8 mouse cellular contexts compared by ENCODE assay signal in the genomic region with DNA sequence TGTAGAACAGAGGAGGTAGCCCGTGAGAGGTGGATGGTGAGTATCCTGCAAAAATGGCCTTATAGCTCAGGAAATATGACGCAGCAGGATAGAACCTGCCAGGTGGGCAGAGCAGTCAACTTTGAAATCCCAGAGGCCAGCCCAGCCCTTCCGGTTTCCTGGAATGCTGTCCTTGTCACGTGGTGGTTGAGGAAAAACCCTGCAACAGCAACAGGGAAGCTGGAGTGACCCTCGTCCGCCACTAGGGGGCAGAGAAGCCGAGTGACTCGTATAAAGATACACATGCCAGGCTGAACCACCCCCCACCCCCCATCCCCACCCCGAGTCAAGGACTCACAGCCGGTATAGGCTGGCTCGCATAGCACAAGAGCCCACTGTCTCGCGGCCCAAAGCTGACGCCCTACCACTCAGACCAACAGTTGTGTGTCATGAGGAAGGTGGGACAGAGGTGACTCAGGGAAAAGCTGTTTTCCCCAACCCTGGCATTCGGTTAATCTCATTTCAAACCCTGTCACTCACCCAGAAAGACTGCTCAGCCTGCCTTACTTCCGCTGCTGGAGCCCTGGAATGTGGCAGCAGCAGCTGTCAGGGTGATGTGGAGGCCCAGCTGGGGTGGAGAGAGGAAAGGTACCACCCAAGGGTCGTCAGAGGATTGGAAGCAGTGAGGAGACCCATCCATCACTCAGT.
A peak's percentile ranks its signal among the peaks of the same experiment; 100 is the strongest.
DNase-seq lines count a peak whose midpoint lies in the region; ATAC-seq and TF ChIP-seq lines count a peak whose summit lies in the region.

No protein-coding gene starts in this region.

- intact Hi-C loops in heart, postnatal 10 days (cut with DNase I): loop anchor here (2.0 to 5.0 kb wide), 3 partner anchors 14 to 229 kb away; no protein-coding TSS in a partner anchor

- H3K27ac ChIP-seq in forebrain, embryonic 12.5 days: peak overlapping the region; percentile 42; the same call in 1 of the 2 replicates
- H3K27ac ChIP-seq in liver, embryonic 15.5 days (replicated peaks): no peak overlapping the region
- H3K27ac ChIP-seq in neural tube, embryonic 11.5 days (ENCODE audit: low read depth, low read length): no peak overlapping the region
- peak overlapping the region; percentile 59 for H3K27ac ChIP-seq in testis, adult 2 months (ENCODE audit: control insufficient read depth, insufficient read depth, low read depth, low read length)

- peak; percentile 91 for ATAC-seq in forebrain, embryonic 12.5 days (ENCODE audit: low FRiP score)
- ATAC-seq in liver, embryonic 15.5 days (ENCODE audit: insufficient read depth): peak; percentile 47
- peak; percentile 86 for ATAC-seq in neural tube, embryonic 11.5 days (ENCODE audit: insufficient read depth, low FRiP score, low TSS enrichment)

- peak; percentile 36 for DNase-seq in CD4-positive helper T cell, adult 2 months (ENCODE audit: low read depth, low spot score)
- peak; percentile 80 for DNase-seq in brain, adult 2 months (ENCODE audit: low read depth, low spot score)
- peak; percentile 93 to 95 for DNase-seq in heart, postnatal 10 days
- DNase-seq in kidney, postnatal 36 days: peak; percentile 94 to 95
- DNase-seq in neural tube, embryonic 11.5 days (ENCODE audit: low spot score): peak; percentile 87

- WGBS in forebrain, embryonic 12.5 days: 4% methylated on average over 17 of the region's 17 CpGs
- 3% methylated on average over 17 of the region's 17 CpGs for WGBS in liver, embryonic 15.5 days (ENCODE audit: insufficient replicate concordance)
- WGBS in neural tube, embryonic 11.5 days: 4% methylated on average over 17 of the region's 17 CpGs

- no peaks in the 10 kb centered on the region for H3K36me3 ChIP-seq in forebrain, embryonic 12.5 days (replicated peaks)
- H3K36me3 ChIP-seq in liver, embryonic 15.5 days (replicated peaks): no peaks in the 10 kb centered on the region
- no peaks in the 10 kb centered on the region for H3K36me3 ChIP-seq in neural tube, embryonic 11.5 days (ENCODE audit: control insufficient read depth, insufficient read depth, low read length)
- H3K36me3 ChIP-seq in testis, adult 2 months (ENCODE audit: control insufficient read depth, insufficient read depth, low read length): no peaks in the 10 kb centered on the region

- H3K9me3 ChIP-seq in forebrain, embryonic 12.5 days: no peaks in the 10 kb centered on the region
- no peaks in the 10 kb centered on the region for H3K9me3 ChIP-seq in liver, embryonic 15.5 days (replicated peaks)
- H3K9me3 ChIP-seq in neural tube, embryonic 11.5 days (ENCODE audit: control insufficient read depth, low read length): no peaks in the 10 kb centered on the region

- no peaks in the 10 kb centered on the region for H3K27me3 ChIP-seq in forebrain, embryonic 12.5 days
- H3K27me3 ChIP-seq in liver, embryonic 15.5 days: 0 out of 2 replicates have a peak, but pooled peaks cover 4% of the 10 kb centered on the region
- no peaks in the 10 kb centered on the region for H3K27me3 ChIP-seq in neural tube, embryonic 11.5 days (ENCODE audit: control insufficient read depth, insufficient read depth, low read length)
- H3K27me3 ChIP-seq in testis, adult 2 months (ENCODE audit: control insufficient read depth, insufficient read depth, low read length): no peaks in the 10 kb centered on the region

- peak overlapping the region; percentile 13; the same call in 1 of the 2 replicates for H3K9ac ChIP-seq in forebrain, embryonic 12.5 days
- no peak overlapping the region for H3K9ac ChIP-seq in liver, embryonic 15.5 days
- peak overlapping the region; percentile 39; the same call in 1 of the 2 replicates for H3K9ac ChIP-seq in neural tube, embryonic 11.5 days (ENCODE audit: low read length)

- peaks cover 18% of the 10 kb centered on the region for H3K4me1 ChIP-seq in forebrain, embryonic 12.5 days
- no peaks in the 10 kb centered on the region for H3K4me1 ChIP-seq in liver, embryonic 15.5 days (replicated peaks)
- H3K4me1 ChIP-seq in neural tube, embryonic 11.5 days (ENCODE audit: control insufficient read depth, insufficient read depth, low read length): peaks cover 7% of the 10 kb centered on the region; the same call in 1 of the 2 replicates
- peaks cover 7% of the 10 kb centered on the region for H3K4me1 ChIP-seq in testis, adult 2 months (ENCODE audit: control insufficient read depth, insufficient read depth, low read length)

- H3K4me2 ChIP-seq in forebrain, embryonic 12.5 days: peak overlapping the region; percentile 50
- H3K4me2 ChIP-seq in liver, embryonic 15.5 days: peak overlapping the region; percentile 47
- peak overlapping the region; percentile 40 for H3K4me2 ChIP-seq in neural tube, embryonic 11.5 days (ENCODE audit: low read depth)

- TF ChIP-seq CTCF in testis, adult 2 months (IDR thresholded peaks at IDR 0.05; ENCODE audit: control insufficient read depth, insufficient read depth, insufficient replicate concordance, low read depth, low read length): peak; percentile 88; the same call in 1 of the 2 replicates

- TF ChIP-seq POLR2A in testis, adult 2 months (IDR thresholded peaks at IDR 0.05; ENCODE audit: control insufficient read depth, low read depth, low read length): no peak

- peak overlapping the region; percentile 22; the same call in 1 of the 2 replicates for H3K4me3 ChIP-seq in forebrain, embryonic 12.5 days (replicated peaks)
- no peak overlapping the region for H3K4me3 ChIP-seq in liver, embryonic 15.5 days (replicated peaks)
- peak overlapping the region; percentile 16; the same call in 1 of the 2 replicates for H3K4me3 ChIP-seq in neural tube, embryonic 11.5 days (ENCODE audit: low read depth, low read length)
- H3K4me3 ChIP-seq in testis, adult 2 months (ENCODE audit: control insufficient read depth, low read depth, low read length): peak overlapping the region; percentile 48

Comparison
In these comparisons a context has a peak if more than half of its experiments do, and no peak if none do; other contexts are left out.
1. DNase-seq: peak in every context shown above with its lines; median percentile 94 in kidney, postnatal 36 days; 94 in heart, postnatal 10 days; 87 in neural tube, embryonic 11.5 days; 80 in brain, adult 2 months; 36 in CD4-positive helper T cell, adult 2 months.
2. H3K27ac ChIP-seq: peak in forebrain, embryonic 12.5 days (single experiment) and testis, adult 2 months (single experiment); none in liver, embryonic 15.5 days (single experiment) and neural tube, embryonic 11.5 days (single experiment).
3. Peak in every context shown above with its lines, with median percentiles within 50 percentile points of each other: ATAC-seq and H3K4me2 ChIP-seq.